Mouse (Mus musculus): ENCODE measurements around the gene Tmem135.

Gene Tmem135

DNA sequence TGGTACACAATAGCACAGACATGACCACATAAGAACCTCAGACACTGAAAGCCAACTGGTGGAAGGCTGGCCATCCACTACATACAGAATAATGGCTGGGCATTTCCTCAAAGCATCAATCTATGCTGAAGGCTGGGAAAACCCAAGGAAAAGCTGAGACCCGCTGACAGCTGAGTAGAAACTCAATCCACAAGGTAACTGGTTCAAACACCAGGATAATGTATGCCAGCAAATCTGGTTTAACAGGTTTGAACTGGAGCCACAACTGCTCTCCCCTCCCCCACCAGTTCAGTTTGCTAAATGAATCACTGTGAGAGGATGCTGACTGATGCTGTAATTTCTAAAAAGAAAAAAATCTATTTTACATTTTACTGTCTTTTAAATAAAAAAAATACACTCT, 222.7 kb downstream of the Tmem135 start:
- POLR2A ChIA-PET = no interaction called here
- CTCF ChIA-PET = interaction anchor here in 2 of 4 experiments (1.1 to 1.4 kb wide), 2 partner anchors 13 kb away, joined by 4 to 6 read pairs; no protein-coding TSS in a partner anchor

- POLR2A ChIA-PET = interaction anchor here in 1 of 4 experiments (0.7 to 1.4 kb wide), 3 partner anchors 12 to 725 kb away, joined by 3 read pairs; no protein-coding TSS in a partner anchor
- CTCF ChIA-PET = interaction anchor here (1.2 to 2.0 kb wide), 3 partner anchors 10 to 241 kb away, joined by 3 to 7 read pairs (median 4); no protein-coding TSS in a partner anchor
Observed at GRCm38 (mm10) chr7:89178601-89179000, 225.4 kb downstream of the Tmem135 start.

- CTCF ChIA-PET = interaction anchor here in 2 of 4 experiments (1.5 to 2.0 kb wide), 2 partner anchors 9 kb away, joined by 7 to 9 read pairs; no protein-coding TSS in a partner anchor
- POLR2A ChIA-PET = interaction anchor here in 1 of 4 experiments (0.7 to 1.4 kb wide), 3 partner anchors 13 to 726 kb away, joined by 3 read pairs; no protein-coding TSS in a partner anchor
Observed at GRCm38 (mm10) chr7:89177926-89178325, 226.1 kb downstream of the Tmem135 start.

DNA sequence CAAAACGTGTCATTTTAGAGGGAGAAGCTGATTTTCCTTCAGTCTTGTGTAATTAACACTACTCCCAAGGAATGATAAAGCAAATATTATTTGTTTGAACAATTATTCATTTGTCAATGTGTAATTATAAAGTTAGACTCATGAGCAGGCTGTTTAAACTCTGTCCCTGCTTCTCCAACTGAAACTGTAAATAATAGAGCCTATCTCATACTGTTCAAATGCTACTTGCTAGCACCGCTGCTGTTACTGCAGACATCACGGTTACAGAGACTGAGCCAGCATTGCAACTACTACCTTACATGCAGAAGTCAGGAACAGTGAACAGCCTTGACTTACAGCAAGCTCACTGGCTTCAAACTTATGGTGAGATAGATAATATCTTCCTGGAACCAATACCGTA, 229.6 kb downstream of the Tmem135 start:
- POLR2A ChIA-PET = no interaction called here
- CTCF ChIA-PET = no interaction called here

GRCm38 (mm10) chr7:89173018-89173417, 231.0 kb downstream of the Tmem135 start:
- ChIA-PET CTCF (no interaction called here), POLR2A (no interaction called here)

DNA sequence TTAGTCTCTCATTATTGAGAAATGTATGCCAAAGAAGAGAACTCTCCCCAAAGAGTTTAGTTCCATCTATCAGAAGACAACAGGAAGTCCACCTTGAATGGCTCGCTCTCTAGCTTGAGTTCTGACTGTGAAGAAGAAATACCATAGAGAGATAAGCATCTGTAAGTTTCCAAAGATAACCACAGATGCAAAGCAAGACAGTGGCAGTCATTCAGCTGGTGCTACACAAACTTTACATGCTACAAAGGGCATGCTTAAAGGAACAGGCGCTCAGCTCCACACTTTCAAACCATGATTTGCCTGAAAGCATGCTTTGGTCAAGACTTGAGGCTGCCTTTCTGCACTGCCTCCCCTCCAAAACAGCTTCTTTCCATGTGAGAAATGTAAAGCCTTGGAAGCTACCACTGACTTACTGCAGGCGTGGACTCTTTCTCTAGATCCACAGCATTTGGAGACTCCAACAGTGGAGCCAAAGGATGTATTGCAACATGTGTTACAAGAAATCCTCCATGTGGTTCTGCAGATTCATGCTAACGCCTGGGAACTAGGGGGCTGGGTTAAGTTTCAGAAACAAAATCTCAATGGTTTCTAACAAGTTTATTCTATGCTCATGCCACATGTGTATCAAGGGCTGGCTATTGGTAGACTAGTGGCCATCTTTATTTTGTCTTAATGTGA, 232.1 kb downstream of the Tmem135 start:
- ChIA-PET CTCF (interaction anchor here in 1 of 4 experiments (0.6 kb wide), 1 partner anchor 498 kb away, joined by 3 read pairs; no protein-coding TSS in a partner anchor), POLR2A (no interaction called here)

- CTCF ChIA-PET = interaction anchor here (0.5 to 2.5 kb wide), 24 partner anchors 9 to 1070 kb away, joined by 3 to 26 read pairs (median 4); no protein-coding TSS in a partner anchor
- POLR2A ChIA-PET = no interaction called here
Observed at GRCm38 (mm10) chr7:89168606-89169005, 235.4 kb downstream of the Tmem135 start.

DNA sequence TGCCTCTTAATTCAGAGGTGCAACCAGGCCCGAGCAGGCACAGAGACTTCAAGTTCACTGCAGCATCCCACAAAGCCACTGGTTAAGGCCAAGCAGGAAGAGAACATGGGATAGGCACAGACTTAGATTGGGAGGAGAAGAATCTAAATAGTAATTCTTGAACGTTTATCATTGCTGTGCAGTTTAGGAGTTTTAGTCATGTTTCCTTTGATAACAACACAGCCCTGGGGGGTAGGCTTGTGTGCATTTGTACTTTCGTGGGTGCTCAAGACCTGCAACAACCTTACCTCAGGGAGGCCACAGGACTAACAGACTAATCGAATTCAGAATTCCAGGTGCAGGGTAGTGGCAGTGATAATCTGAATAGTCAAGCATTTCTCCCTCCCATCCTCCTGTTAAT, 238.5 kb downstream of the Tmem135 start:
- ChIA-PET POLR2A (no interaction called here), CTCF (no interaction called here)

DNA sequence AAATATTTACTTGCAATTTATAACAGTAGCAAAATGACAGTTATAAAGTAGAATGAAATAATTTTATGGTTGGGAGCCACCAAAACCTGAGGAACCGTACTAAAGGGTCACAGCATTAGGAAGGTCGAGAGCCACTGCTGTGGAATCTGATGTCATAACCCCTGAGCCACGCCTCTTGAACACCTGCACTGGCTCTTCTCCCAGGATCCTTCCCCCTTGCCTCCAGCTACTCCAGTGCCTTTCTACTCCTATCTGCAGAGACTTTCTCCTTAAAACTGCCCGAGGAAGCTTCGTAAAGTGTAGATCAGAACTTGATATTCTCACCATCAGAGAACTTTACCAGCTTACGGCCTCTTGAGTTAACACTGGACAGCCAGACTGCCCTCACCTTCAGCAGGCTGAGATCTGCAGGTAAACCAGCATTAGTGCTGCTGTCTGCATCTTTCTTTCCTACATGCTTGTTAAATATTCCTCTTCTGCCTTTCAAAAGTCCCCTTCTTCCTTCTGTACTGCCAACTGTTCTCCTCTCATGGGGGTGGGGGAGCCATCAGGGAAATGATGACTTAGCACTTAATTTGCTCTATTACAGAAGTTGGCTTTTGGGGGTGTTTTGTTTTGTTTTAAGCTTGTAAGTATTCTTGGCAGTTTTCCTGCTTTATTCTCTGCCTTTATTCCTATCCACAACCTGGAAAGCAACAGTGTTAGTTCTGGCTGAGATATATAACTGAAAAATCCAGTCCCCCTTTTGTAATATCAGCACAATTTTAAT, 242.2 kb downstream of the Tmem135 start:
- ChIA-PET CTCF (no interaction called here), POLR2A (no interaction called here)

DNA sequence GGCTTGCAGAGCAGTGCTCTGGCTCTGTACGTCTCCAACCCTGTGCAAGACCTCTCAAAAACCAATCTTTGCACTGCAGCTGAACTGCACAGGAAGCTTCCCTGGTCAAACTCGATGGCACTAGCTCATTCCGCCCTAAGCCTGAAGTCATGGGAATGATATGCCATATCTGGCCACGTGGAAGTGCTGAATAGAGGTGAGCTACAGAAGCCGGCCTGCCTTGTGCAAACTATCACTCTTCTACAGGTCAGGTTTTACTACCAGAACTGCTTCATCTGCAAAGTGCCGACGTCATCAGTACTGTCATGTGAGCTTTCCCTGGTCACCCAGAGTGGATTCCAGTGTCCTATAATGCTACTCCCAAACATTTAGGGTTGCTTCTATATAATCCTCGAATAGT, 246.7 kb downstream of the Tmem135 start:
- CTCF ChIA-PET = interaction anchor here in 1 of 4 experiments (0.5 kb wide), 1 partner anchor 31 kb away, joined by 8 read pairs; no protein-coding TSS in a partner anchor
- POLR2A ChIA-PET = interaction anchor here in 1 of 4 experiments (0.7 to 1.1 kb wide), 2 partner anchors 12 to 231 kb away, joined by 3 read pairs; no protein-coding TSS in a partner anchor

- ChIA-PET CTCF (interaction anchor here in 1 of 4 experiments (0.5 kb wide), 1 partner anchor 32 kb away, joined by 8 read pairs; no protein-coding TSS in a partner anchor), POLR2A (interaction anchor here in 1 of 4 experiments (1.1 kb wide), 1 partner anchor 12 kb away, joined by 3 read pairs; no protein-coding TSS in a partner anchor)
Observed at GRCm38 (mm10) chr7:89156629-89157028, 247.4 kb downstream of the Tmem135 start.

GRCm38 (mm10) chr7:89155741-89156140, 248.3 kb downstream of the Tmem135 start:
- CTCF ChIA-PET = no interaction called here
- POLR2A ChIA-PET = no interaction called here

- POLR2A ChIA-PET = no interaction called here
- CTCF ChIA-PET = interaction anchor here in 1 of 4 experiments (1.6 kb wide), 1 partner anchor 13 kb away, joined by 5 read pairs; no protein-coding TSS in a partner anchor
Observed at GRCm38 (mm10) chr7:89155223-89155622, 248.8 kb downstream of the Tmem135 start.

- POLR2A ChIA-PET = no interaction called here
- CTCF ChIA-PET = no interaction called here
Observed at GRCm38 (mm10) chr7:89151345-89151744, 252.7 kb downstream of the Tmem135 start.

- ChIA-PET POLR2A (interaction anchor here in 1 of 4 experiments (0.6 kb wide), 1 partner anchor 31 kb away, joined by 4 read pairs; no protein-coding TSS in a partner anchor), CTCF (no interaction called here)
Observed at GRCm38 (mm10) chr7:89140640-89141300, 263.3 kb downstream of the Tmem135 start.

- ChIA-PET POLR2A (no interaction called here), CTCF (no interaction called here)
Observed at GRCm38 (mm10) chr7:89134884-89135511, 269.0 kb downstream of the Tmem135 start.

GRCm38 (mm10) chr7:89126063-89126882, 277.7 kb downstream of the Tmem135 start:
- ChIA-PET POLR2A (no interaction called here), CTCF (interaction anchor here in 3 of 4 experiments (0.6 to 1.7 kb wide), 8 partner anchors 16 to 1560 kb away, joined by 3 to 15 read pairs (median 4); no protein-coding TSS in a partner anchor)

GRCm38 (mm10) chr7:89116261-89116664, 287.8 kb downstream of the Tmem135 start:
- ChIA-PET CTCF (no interaction called here), POLR2A (no interaction called here)
